Mouse (Mus musculus) kidney, postnatal 0 days (tissue): ENCODE measurements around the gene A430005L14Rik. TPM values are rescaled to one million over a fixed set of nuclear protein-coding genes. Genes with fewer than 3 reads are reported as not detected.

Source experiments
- ATAC-seq: fragments of 200-750 bp; cut with Nextera tagmentation; replicated peaks from 2 replicates; pipeline ENCODE4 v1.8.0; 2017; ENCODE audit warnings: low read depth, moderate number of reproducible peaks, moderate TSS enrichment, moderate library complexity; ENCODE audit not compliant: low FRiP score
- DNase-seq: peaks from one replicate; pipeline ENCODE4 v3.0.0-alpha.2; 2016; ENCODE audit warnings: low spot score
- H3K27ac ChIP-seq: fragments of 300-500 bp; sonication (generic); 2 replicates; pipeline ENCODE4 v1.5.1; 2014; ENCODE audit warnings: mild to moderate bottlenecking
- H3K27me3 ChIP-seq: fragments of 300-500 bp; sonication (generic); 2 replicates; pipeline ENCODE4 v1.6.1; 2014; ENCODE audit warnings: low read length, mixed read lengths; ENCODE audit not compliant: insufficient read depth
- H3K36me3 ChIP-seq: fragments of 300-500 bp; sonication (generic); 2 replicates; pipeline ENCODE4 v1.6.1; 2014; ENCODE audit warnings: low read length, mixed read lengths; ENCODE audit not compliant: insufficient read depth
- H3K4me1 ChIP-seq: fragments of 300-500 bp; sonication (generic); replicated peaks from 2 replicates; pipeline ENCODE4 v1.6.1; 2014; ENCODE audit warnings: antibody characterized with exemption, low read length, mixed read lengths; ENCODE audit not compliant: insufficient read depth
- H3K4me2 ChIP-seq: fragments of 300-500 bp; sonication (generic); 2 replicates; pipeline ENCODE4 v1.6.1; 2014; ENCODE audit warnings: mild to moderate bottlenecking, low read length, moderate library complexity, mixed read lengths
- H3K4me3 ChIP-seq: fragments of 300-500 bp; sonication (generic); replicated peaks from 2 replicates; pipeline ENCODE4 v1.5.1; 2014; ENCODE audit warnings: low read depth, low read length
- H3K9ac ChIP-seq: fragments of 300-500 bp; sonication (generic); 2 replicates; pipeline ENCODE4 v1.6.1; 2014; ENCODE audit warnings: low read depth, low read length
- H3K9me3 ChIP-seq: fragments of 300-500 bp; sonication (generic); replicated peaks from 2 replicates; pipeline ENCODE4 v1.6.1; 2016; ENCODE audit warnings: low read length, inconsistent platforms, mixed read lengths
- CTCF ChIP-seq: IDR thresholded peaks from 2 replicates; pipeline ENCODE4 v1.5.1; 2016; ENCODE audit warnings: antibody characterized with exemption, low read depth, mild to moderate bottlenecking, moderate library complexity
- WGBS: fragments of 180-500 bp; shearing (Covaris S2); extraction: QIAGEN DNeasy Blood & Tissue Kit; methylation state at CpG from one replicate; pipeline ENCODE4 v1.1.7; 2014; 5-methylcytosine and 5-hydroxymethylcytosine counted together
- polyA plus RNA-seq: library from polyadenylated mRNA; unstranded; fragments of >200 nt; fragmentation: Nextera tagmentation; extraction: Ambion mirVana; gene quantifications from 2 replicates; pipeline ENCODE4 v1.2.1, GENCODE M21; 2015

The A430005L14Rik gene
- polyA plus RNA-seq, 1 experiment from 2014 or later, result 94.8 TPM

- DNase-seq (no peak), ATAC-seq (no peak)
- WGBS, result 87% methylated on average over 11 of the region's 11 CpGs
- Histone ChIP-seq H3K27me3 (no peaks in the 10 kb centered on the region), H3K4me3 (no peak overlapping the region), H3K4me2 (no peak overlapping the region), H3K9ac (no peak overlapping the region), H3K4me1 (no peaks in the 10 kb centered on the region), H3K9me3 (no peaks in the 10 kb centered on the region), H3K36me3 (no peaks in the 10 kb centered on the region), H3K27ac (no peak overlapping the region)
- no peak for TF ChIP-seq CTCF
These were observed 28.2 kb upstream of the A430005L14Rik start for GRCm38 (mm10) chr4:153928772-153929299.

- Histone ChIP-seq H3K4me2 (no peak overlapping the region), H3K27ac (no peak overlapping the region), H3K36me3 (no peaks in the 10 kb centered on the region), H3K4me3 (no peak overlapping the region), H3K4me1 (no peaks in the 10 kb centered on the region), H3K9ac (no peak overlapping the region), H3K9me3 (no peaks in the 10 kb centered on the region), H3K27me3 (no peaks in the 10 kb centered on the region)
- TF ChIP-seq CTCF, result no peak
- ATAC-seq, result no peak
- 73% methylated on average over 10 of the region's 10 CpGs for WGBS
- DNase-seq, result no peak
These were observed 27.6 kb upstream of the A430005L14Rik start for GRCm38 (mm10) chr4:153929425-153929824.

GRCm38 (mm10) chr4:153929921-153930320 is 27.1 kb upstream of the A430005L14Rik start:
- H3K27ac ChIP-seq, result no peak overlapping the region
- H3K4me2 ChIP-seq, result no peak overlapping the region
- no peak for DNase-seq
- H3K9ac ChIP-seq, result no peak overlapping the region
- no peaks in the 10 kb centered on the region for H3K27me3 ChIP-seq
- no peak for TF ChIP-seq CTCF
- WGBS, result 74% methylated on average over 4 of the region's 4 CpGs
- H3K36me3 ChIP-seq, result no peaks in the 10 kb centered on the region
- no peak overlapping the region for H3K4me3 ChIP-seq
- ATAC-seq, result no peak
- no peaks in the 10 kb centered on the region for H3K9me3 ChIP-seq
- H3K4me1 ChIP-seq, result no peaks in the 10 kb centered on the region

- H3K36me3 ChIP-seq, result no peaks in the 10 kb centered on the region
- no peaks in the 10 kb centered on the region for H3K27me3 ChIP-seq
- H3K4me2 ChIP-seq, result no peak overlapping the region
- peak; percentile 41 for DNase-seq
- ATAC-seq, result no peak
- no peak overlapping the region for H3K27ac ChIP-seq
- no peaks in the 10 kb centered on the region for H3K4me1 ChIP-seq
- 53% methylated on average over 4 of the region's 4 CpGs for WGBS
- no peak overlapping the region for H3K9ac ChIP-seq
- TF ChIP-seq CTCF, result peak; percentile 75
- no peak overlapping the region for H3K4me3 ChIP-seq
- no peaks in the 10 kb centered on the region for H3K9me3 ChIP-seq
These were observed 13.8 kb upstream of the A430005L14Rik start for GRCm38 (mm10) chr4:153943243-153943642.

- Histone ChIP-seq H3K9me3 (no peaks in the 10 kb centered on the region), H3K4me2 (no peak overlapping the region), H3K4me3 (no peak overlapping the region), H3K9ac (no peak overlapping the region), H3K27me3 (no peaks in the 10 kb centered on the region), H3K27ac (no peak overlapping the region), H3K36me3 (no peaks in the 10 kb centered on the region), H3K4me1 (no peaks in the 10 kb centered on the region)
- no peak for TF ChIP-seq CTCF
- WGBS, result 45% methylated on average over 6 of the region's 6 CpGs
- 0 out of 2 replicates have a peak, but pooled peaks have one; percentile 46 for ATAC-seq
- DNase-seq, result no peak
These were observed 12.8 kb upstream of the A430005L14Rik start for GRCm38 (mm10) chr4:153944261-153944660.

- ATAC-seq (no peak), DNase-seq (no peak)
- H3K4me3 ChIP-seq, result no peak overlapping the region
- 66% methylated on average over 6 of the region's 6 CpGs for WGBS
- no peaks in the 10 kb centered on the region for H3K9me3 ChIP-seq
- no peaks in the 10 kb centered on the region for H3K36me3 ChIP-seq
- H3K9ac ChIP-seq, result no peak overlapping the region
- H3K27ac ChIP-seq, result no peak overlapping the region
- no peak for TF ChIP-seq CTCF
- H3K4me2 ChIP-seq, result no peak overlapping the region
- no peaks in the 10 kb centered on the region for H3K27me3 ChIP-seq
- H3K4me1 ChIP-seq, result no peaks in the 10 kb centered on the region
These were observed 11.3 kb upstream of the A430005L14Rik start for GRCm38 (mm10) chr4:153945741-153946140.

- ATAC-seq (no peak), DNase-seq (no peak)
- Histone ChIP-seq H3K9ac (no peak overlapping the region), H3K4me1 (no peaks in the 10 kb centered on the region), H3K9me3 (no peaks in the 10 kb centered on the region), H3K27me3 (no peaks in the 10 kb centered on the region), H3K4me2 (no peak overlapping the region), H3K27ac (no peak overlapping the region), H3K36me3 (no peaks in the 10 kb centered on the region), H3K4me3 (no peak overlapping the region)
- TF ChIP-seq CTCF, result no peak
- WGBS, result 68% methylated on average over 2 of the region's 2 CpGs
These were observed 6.7 kb upstream of the A430005L14Rik start for GRCm38 (mm10) chr4:153950372-153950771.
